Mouse (Mus musculus): ENCODE data around the gene Fkbp4.

The Fkbp4 gene

DNA sequence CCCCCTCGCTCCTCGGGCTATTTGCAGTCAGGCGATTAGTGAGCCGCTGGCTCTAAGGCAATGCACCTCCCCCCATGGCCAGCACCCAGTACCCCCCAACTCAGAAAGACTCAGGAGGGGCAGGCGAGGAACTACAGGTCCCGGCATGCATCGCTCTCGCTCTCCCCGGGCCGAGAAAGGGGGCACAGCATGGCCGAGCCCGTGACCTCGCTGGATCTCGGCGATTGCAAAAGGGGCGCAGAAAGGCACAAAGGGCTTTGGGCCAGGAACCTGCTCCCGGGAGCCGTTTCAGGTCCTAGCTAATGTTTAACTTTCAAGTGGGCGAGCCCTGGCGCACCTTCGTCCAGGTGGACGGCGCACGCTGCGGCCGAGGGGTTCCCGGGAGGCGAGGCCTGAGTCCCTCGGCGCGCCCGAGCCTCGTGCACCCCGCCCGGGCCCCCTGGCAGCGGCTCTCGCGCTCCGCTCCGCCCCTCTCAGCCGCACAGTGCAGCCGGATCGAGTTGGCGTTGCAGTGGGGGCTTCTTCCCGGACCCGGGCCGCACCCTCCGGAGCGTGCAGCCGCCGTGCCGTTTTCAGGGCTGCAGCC lies 653 bp downstream of the Fkbp4 start:
- intact Hi-C loops (cut with DNase I), result no loop called here

DNA sequence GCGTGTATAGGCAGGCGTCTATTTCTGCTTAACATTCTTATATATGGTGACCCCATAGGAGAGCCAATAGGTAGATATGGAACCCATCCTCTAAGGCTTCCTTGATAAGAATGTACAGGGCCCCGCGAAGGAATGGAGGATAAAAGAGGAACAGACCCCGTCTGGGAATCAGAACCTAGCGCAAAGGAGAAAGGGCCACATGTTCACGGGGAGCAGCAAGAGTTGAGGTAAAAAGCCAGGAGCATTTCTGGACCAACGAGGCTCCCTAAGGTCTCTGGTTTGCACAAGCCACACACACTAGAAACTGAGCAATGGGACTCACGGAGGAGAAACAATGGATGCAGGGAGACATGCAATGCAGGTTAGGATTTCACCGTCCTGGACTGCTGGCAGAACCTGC lies 1.2 kb downstream of the Fkbp4 start:
- intact Hi-C loops (cut with DNase I), result no loop called here

- intact Hi-C loops (cut with DNase I), result no loop called here
Observed at GRCm38 (mm10) chr6:128436356-128437005, 2.0 kb downstream of the Fkbp4 start.

- intact Hi-C loops (cut with DNase I), result no loop called here
Observed at GRCm38 (mm10) chr6:128435474-128435873, 3.0 kb downstream of the Fkbp4 start.

GRCm38 (mm10) chr6:128433566-128433965 lies 4.9 kb downstream of the Fkbp4 start:
- intact Hi-C loops (cut with DNase I), result no loop called here

DNA sequence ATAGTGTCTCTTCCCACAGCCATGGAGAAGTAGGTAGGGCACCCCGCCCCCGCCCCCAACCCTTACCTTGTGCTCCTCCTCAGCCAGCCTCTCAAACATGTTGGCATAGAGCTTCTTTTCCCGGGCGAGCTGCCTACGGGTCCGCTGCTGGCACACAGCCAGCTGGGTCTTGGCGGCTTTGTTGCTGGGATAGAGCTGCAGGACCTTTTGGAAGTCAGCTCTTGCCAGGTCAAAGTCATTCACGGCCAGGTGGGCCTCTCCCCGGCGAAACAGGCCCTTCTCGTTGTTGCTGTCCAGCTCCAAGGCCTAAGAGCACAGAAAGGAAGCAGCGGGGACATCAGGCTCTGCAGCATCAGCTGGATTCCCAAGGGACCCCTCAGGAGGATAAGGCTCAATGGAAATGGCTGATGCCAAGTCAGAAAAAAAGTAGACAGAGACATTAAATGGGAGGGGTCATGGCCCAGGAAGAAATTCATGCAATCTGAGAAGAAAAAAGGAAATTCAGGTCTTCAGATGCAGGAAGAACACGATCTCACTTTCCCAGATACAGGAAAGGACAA lies 6.0 kb downstream of the Fkbp4 start:
- intact Hi-C loops (cut with DNase I), result no loop called here

DNA sequence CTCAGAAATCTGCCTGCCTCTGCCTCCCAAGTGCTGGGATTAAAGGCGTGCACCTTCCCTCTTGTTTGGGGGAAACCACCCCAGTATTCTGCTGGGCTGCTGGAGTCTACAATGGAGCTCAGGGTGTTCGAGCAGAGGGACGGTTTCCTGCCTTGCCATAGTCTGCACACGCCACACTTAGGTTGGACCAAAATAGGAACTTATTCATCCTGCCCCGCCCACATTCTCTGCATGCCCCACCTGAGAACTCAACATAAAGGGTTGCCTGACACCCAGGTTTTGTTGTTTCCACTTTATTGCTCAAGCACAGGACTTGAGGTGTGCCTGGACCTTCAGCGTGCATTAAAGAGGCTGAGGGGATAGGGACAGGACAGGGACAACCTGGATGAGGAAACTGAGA lies 8.7 kb downstream of the Fkbp4 start:
- intact Hi-C loops (cut with DNase I), result no loop called here

DNA sequence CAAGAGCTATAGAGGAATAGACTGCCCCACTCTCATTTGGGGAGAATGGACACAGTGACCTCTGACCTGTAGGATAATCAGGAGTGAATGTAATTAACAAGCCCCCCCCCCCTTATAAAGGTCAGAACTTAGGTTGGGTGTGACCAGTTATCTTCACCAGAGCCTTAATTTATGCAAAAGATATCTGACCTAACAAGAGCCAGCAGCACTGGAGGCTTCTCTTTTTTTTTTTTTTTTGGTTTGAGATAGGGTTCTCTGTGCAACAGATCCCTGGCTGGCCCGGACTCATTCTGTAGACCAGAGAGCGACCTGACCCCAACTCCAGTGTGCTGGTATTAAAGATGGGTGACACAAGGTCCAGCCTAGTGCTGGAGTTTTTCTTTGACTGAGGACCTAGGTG lies 9.2 kb downstream of the Fkbp4 start:
- intact Hi-C loops (cut with DNase I), result no loop called here

GRCm38 (mm10) chr6:128427571-128427970 lies 10.9 kb downstream of the Fkbp4 start:
- intact Hi-C loops (cut with DNase I), result no loop called here

GRCm38 (mm10) chr6:128425046-128425445 lies 13.4 kb downstream of the Fkbp4 start:
- intact Hi-C loops (cut with DNase I), result no loop called here

GRCm38 (mm10) chr6:128424269-128425019 lies 14.0 kb downstream of the Fkbp4 start, which contains the start of gene Itfg2:
Itfg2 (minus strand) TSS chr6:128424931.
- intact Hi-C loops (cut with DNase I), result no loop called here

GRCm38 (mm10) chr6:128423496-128424268 lies 14.8 kb downstream of the Fkbp4 start:
- intact Hi-C loops (cut with DNase I), result no loop called here

DNA sequence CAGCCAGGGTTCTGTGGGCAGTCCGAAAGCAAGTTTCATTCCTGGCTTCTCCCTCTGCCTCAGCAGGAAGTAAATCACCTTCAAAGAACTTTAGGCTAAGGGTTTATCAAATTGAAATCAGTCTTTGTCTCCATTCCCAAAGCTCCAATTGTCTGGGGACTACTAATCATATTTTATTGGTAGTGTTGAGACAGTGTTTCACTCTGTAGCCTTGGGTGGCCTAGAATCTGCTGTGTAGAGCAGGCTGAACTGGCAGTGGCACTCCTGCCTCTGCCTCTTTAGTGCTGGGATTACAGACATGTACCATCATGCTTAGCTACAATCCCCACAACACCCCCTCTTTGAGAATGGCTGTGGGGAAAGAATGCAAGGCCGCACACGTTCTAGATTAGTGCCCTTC lies 17.0 kb downstream of the Fkbp4 start:
- intact Hi-C loops (cut with DNase I), result no loop called here

GRCm38 (mm10) chr6:128421036-128421435 lies 17.4 kb downstream of the Fkbp4 start:
- intact Hi-C loops (cut with DNase I), result no loop called here

- intact Hi-C loops (cut with DNase I), result no loop called here
Observed at GRCm38 (mm10) chr6:128418076-128418475, 20.4 kb downstream of the Fkbp4 start.

DNA sequence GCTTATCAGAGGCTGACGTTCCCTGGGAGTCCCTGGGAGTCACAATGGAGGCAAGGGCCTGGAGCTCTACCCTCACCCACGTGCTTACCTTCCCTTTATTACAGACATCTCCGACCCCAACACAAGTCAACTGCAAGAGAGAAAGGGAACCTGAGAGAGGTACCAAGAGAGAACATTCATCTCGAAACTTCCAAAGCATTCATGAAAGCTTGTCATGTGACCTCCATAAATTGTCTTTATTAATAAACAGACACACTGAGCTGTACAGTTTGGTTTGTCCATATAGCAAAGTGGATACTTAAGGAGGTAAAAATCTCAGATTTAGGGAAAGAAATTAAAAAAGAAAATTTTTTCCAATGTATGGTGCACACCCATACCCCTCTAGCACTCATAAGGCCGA lies 22.3 kb downstream of the Fkbp4 start:
- intact Hi-C loops (cut with DNase I), result no loop called here

DNA sequence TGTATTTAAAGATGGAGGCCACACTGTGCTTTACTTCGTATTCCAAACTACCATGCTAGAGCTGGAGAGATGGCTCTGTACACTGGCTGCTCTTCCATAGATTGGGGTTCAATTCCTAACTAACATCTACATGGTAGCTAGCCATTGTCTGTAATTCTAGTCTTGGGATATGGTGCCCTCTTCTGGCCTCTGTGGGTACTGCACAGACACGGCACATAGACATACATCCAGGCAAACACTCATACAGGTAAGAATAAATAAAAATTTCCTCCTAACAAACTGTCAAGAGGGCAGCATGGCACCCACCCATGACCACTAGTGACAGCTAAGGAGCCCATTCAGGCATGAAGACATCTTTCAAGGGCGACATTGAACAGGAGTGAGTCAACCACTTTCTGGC lies 27.4 kb downstream of the Fkbp4 start:
- intact Hi-C loops (cut with DNase I), result loop anchor here (5.0 kb wide), 2 partner anchors 39 to 94 kb away; no protein-coding TSS in a partner anchor

DNA sequence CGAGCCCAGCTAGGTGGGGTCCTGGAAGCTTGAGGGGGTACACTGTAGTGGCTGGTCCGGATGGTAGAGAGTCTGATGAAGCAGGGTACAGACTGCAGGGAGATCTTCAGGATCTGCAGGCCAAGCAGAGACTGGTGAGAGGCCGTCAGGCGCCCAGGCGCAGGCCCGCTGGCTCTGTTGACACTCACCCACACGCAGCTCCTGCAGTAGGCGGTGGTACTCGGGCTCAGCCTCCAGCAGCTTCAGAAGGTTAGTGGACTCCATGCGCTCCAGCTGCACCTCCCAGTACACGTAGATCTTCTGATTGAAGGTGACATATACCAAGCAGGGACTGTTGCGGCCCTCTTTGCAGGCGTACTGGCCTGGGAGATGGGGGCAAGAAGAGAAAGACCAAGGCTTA lies 28.2 kb downstream of the Fkbp4 start:
- intact Hi-C loops (cut with DNase I), result loop anchor here (5.0 kb wide), 2 partner anchors 38 to 93 kb away; no protein-coding TSS in a partner anchor

DNA sequence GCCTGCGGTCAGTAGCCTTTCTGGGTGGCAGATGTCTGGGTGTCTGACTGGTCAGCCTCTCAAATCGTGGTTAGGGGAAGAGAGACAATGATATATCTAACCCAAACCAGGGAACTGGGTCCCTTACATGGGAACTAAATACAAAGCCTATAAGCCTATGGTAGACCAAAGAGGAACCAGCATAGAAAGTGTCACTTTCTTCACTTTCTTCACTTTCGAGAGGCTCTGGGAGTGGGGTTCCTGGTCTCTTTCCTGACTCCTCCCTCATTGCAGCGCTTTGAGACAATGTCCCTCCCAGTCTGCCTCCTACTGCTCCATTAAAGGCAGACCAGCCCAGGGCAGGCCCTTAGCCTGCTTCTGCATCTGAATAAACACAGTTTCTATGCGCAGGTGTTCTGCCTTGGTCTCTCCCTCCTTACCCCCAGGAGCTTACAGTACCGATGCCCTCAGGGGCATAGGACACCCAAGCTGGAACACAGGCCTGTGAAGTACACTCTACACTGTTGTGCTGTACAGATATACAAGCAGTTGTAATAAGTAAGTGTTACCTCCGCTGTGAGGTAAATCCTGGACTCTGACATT lies 29.8 kb downstream of the Fkbp4 start:
- intact Hi-C loops (cut with DNase I), result no loop called here

DNA sequence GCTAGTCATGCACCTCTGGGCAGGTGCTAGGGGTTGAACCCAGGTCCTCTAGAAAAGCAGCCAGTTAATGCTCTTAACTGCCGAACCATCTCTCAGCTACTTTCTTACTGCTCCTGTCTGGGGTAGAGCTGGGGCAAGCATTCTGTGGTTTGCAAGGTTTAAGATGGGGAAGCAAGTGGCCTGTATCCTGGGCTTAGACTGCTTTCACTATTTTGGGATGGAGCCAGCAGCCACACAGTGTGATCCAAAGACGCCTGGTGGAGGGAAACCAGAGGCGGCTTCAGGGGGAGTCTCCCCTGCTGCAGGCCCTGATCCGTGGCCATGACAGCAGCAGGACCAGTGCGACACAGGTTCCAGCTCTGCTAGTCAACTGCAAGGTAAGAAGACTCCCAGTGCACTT lies 33.8 kb downstream of the Fkbp4 start:
- intact Hi-C loops (cut with DNase I), result no loop called here
